21 mouse cellular contexts compared by ENCODE assay signal in genomic region chr12:91517808-91518207, GRCm38 (mm10).
"Had no signal": no experiment of that assay in that cellular context is flagged by ENCODE, and none has a peak within 500 bp of the region (broad histone marks: within the 10 kb centered on the region; RNA-seq: fewer than 3 reads in every experiment).

No protein-coding gene starts in this region.

- H3K27ac ChIP-seq: kidney, postnatal 0 days; limb, embryonic 15.5 days; liver, embryonic 13.5 days; lung, embryonic 15.5 days; macrophage; midbrain, embryonic 12.5 days; neural tube, embryonic 15.5 days; stomach, embryonic 15.5 days had no signal

- H3K9ac ChIP-seq: limb, embryonic 15.5 days; liver, embryonic 13.5 days; liver, postnatal 0 days; lung, embryonic 15.5 days; midbrain, embryonic 12.5 days; neural tube, embryonic 15.5 days; stomach, embryonic 15.5 days had no signal

- DNase-seq: kidney, adult 9 months; kidney, postnatal 36 days; layer of hippocampus, adult 9-11 months; layer of hippocampus, postnatal 36 days; liver, embryonic 13.5 days; liver, postnatal 0 days; lung, postnatal 14 days; retina, postnatal 1 day; right cerebral cortex, postnatal 4 days; spleen, adult 18-20 months; thymus, adult 2 months; thymus, postnatal 25 days had no signal

- H3K9me3 ChIP-seq: limb, embryonic 15.5 days; liver, embryonic 13.5 days; lung, embryonic 15.5 days; megakaryocyte, embryonic 14.5 days; midbrain, embryonic 12.5 days; neural tube, embryonic 15.5 days; stomach, embryonic 15.5 days had no signal

- H3K4me2 ChIP-seq: limb, embryonic 15.5 days; liver, embryonic 13.5 days; lung, embryonic 15.5 days; midbrain, embryonic 12.5 days; neural tube, embryonic 15.5 days; stomach, embryonic 15.5 days had no signal

- H3K4me3 ChIP-seq: limb, embryonic 15.5 days; liver, embryonic 13.5 days; lung, embryonic 15.5 days; megakaryocyte, embryonic 14.5 days; midbrain, embryonic 12.5 days; myocyte; neural tube, embryonic 15.5 days; stomach, embryonic 15.5 days had no signal

- H3K4me1 ChIP-seq: limb, embryonic 15.5 days; liver, embryonic 13.5 days; lung, embryonic 15.5 days; megakaryocyte, embryonic 14.5 days; midbrain, embryonic 12.5 days; neural tube, embryonic 15.5 days; stomach, embryonic 15.5 days had no signal

- ATAC-seq: liver, postnatal 0 days had no signal

- H3K36me3 ChIP-seq: limb, embryonic 15.5 days; liver, embryonic 13.5 days; lung, embryonic 15.5 days; midbrain, embryonic 12.5 days; neural tube, embryonic 15.5 days; stomach, embryonic 15.5 days had no signal

- H3K27me3 ChIP-seq: limb, embryonic 15.5 days; liver, embryonic 13.5 days; lung, embryonic 15.5 days; megakaryocyte, embryonic 14.5 days; midbrain, embryonic 12.5 days; neural tube, embryonic 15.5 days; stomach, embryonic 15.5 days had no signal
